Comparison of ENCODE assay signal across 8 mouse cellular contexts in genomic region chr1:93753911-93754572, GRCm38 (mm10). TPM values are rescaled to one million over a fixed set of nuclear protein-coding genes. Genes with fewer than 3 reads are reported as not detected.
A peak's percentile ranks its signal among the peaks of the same experiment; 100 is the strongest.
DNase-seq lines count a peak whose midpoint lies in the region; ATAC-seq and TF ChIP-seq lines count a peak whose summit lies in the region.

No protein-coding gene starts in this region.

- peaks cover 65% of the 10 kb centered on the region for H3K4me1 ChIP-seq in E14TG2a.4 (replicated peaks; ENCODE audit: low read depth, low read length)
- peaks cover 12% of the 10 kb centered on the region; the same call in 1 of the 2 replicates for H3K4me1 ChIP-seq in heart, postnatal 0 days (ENCODE audit: control insufficient read depth, insufficient read depth)

- H3K4me2 ChIP-seq in heart, postnatal 0 days (ENCODE audit: low read depth, low read length), result peak overlapping the region; percentile 67

- intact Hi-C loops in left cerebral cortex, postnatal 4 days (cut with DNase I), result no loop called here

- DNase-seq in heart, adult 8-10 months (ENCODE audit: low spot score), result peak; percentile 26
- no peak for DNase-seq in heart, postnatal 4 days
- peak; percentile 65 for DNase-seq in embryo, embryonic 11 days
- no peak for DNase-seq in heart, postnatal 0 days (ENCODE audit: low spot score)
- peak; percentile 36 for DNase-seq in left cerebral cortex, postnatal 4 days
- DNase-seq in mesoderm, embryonic 11.5 days (ENCODE audit: low read depth, low spot score), result peak; percentile 32
- peak; percentile 33 for DNase-seq in urinary bladder, postnatal 14 days (ENCODE audit: low spot score)

- WGBS in heart, postnatal 0 days, result 0% methylated on average over 49 of the region's 59 CpGs

- H3K9me3 ChIP-seq in E14TG2a.4 (ENCODE audit: low read length), result no peaks in the 10 kb centered on the region
- no peaks in the 10 kb centered on the region for H3K9me3 ChIP-seq in heart, postnatal 0 days (replicated peaks; ENCODE audit: control insufficient read depth, low read length)

- TF ChIP-seq EP300 in heart, postnatal 0 days (IDR thresholded peaks at IDR 0.05; ENCODE audit: low read depth), result no peak

- no peaks in the 10 kb centered on the region for H3K27me3 ChIP-seq in E14TG2a.4 (ENCODE audit: insufficient read depth, low read length)
- H3K27me3 ChIP-seq in heart, postnatal 0 days (ENCODE audit: control insufficient read depth, insufficient read depth, low read length), result no peaks in the 10 kb centered on the region

- peak overlapping the region; percentile 94 for H3K4me3 ChIP-seq in E14TG2a.4 (replicated peaks; ENCODE audit: low read length)
- peak overlapping the region; percentile 94 for H3K4me3 ChIP-seq in heart, postnatal 0 days (ENCODE audit: low read depth, low read length)

- H3K27ac ChIP-seq in heart, postnatal 0 days (ENCODE audit: low read depth), result peak overlapping the region; percentile 87

- no peak for TF ChIP-seq CTCF in E14TG2a.4 (conservative IDR thresholded peaks at IDR 0.05; ENCODE audit: low read length)
- TF ChIP-seq CTCF in heart, postnatal 0 days (IDR thresholded peaks at IDR 0.05; ENCODE audit: low read depth), result no peak

- peak overlapping the region; percentile 80 for H3K9ac ChIP-seq in heart, postnatal 0 days (replicated peaks; ENCODE audit: low read depth, low read length)

- peak; percentile 34 for ATAC-seq in heart, postnatal 0 days (ENCODE audit: insufficient read depth, low read depth)

- H3K36me3 ChIP-seq in E14TG2a.4 (ENCODE audit: insufficient read depth, low read length), result peaks cover 18% of the 10 kb centered on the region
- H3K36me3 ChIP-seq in heart, postnatal 0 days (replicated peaks; ENCODE audit: control insufficient read depth, insufficient read depth, low read length), result peaks cover 17% of the 10 kb centered on the region

RNA-seq across cellular contexts. Expression of gene Thap4, which starts 0.6 kb away (rescaled TPM):
- total RNA-seq in heart, adult 8-10 months (2022), result 10 to 100 TPM; 70.4 to 90.9 (median 77.0) TPM
- total RNA-seq in heart, postnatal 4 days (2021), result 10 to 100 TPM; 68.7 to 72.6 TPM
- total RNA-seq in heart, postnatal 0 days (2014; rRNA removed; ENCODE audit: low replicate concordance), result 57.2 and 81.4 TPM in 2 replicates
- 53.9 and 56.7 TPM in 2 replicates for polyA plus RNA-seq in heart, postnatal 0 days (2015; fragmentation: Nextera tagmentation; extraction: Ambion mirVana)
- total RNA-seq in left cerebral cortex, postnatal 4 days (2021), result 10 to 100 TPM; 38.1 to 40.2 TPM

RNA-seq across cellular contexts. Expression of gene Atg4b, which starts 2.7 kb away (rescaled TPM):
- total RNA-seq in heart, adult 8-10 months (2022), result 10 to 100 TPM; 28.5 to 35.3 (median 34.6) TPM
- 10 to 100 TPM; 48.0 to 51.4 TPM for total RNA-seq in heart, postnatal 4 days (2021)
- 22.3 and 47.8 TPM in 2 replicates for total RNA-seq in heart, postnatal 0 days (2014; rRNA removed; ENCODE audit: low replicate concordance)
- 50.3 and 61.1 TPM in 2 replicates for polyA plus RNA-seq in heart, postnatal 0 days (2015; fragmentation: Nextera tagmentation; extraction: Ambion mirVana)
- 10 to 100 TPM; 85.1 to 89.7 TPM for total RNA-seq in left cerebral cortex, postnatal 4 days (2021)

RNA-seq across cellular contexts. Expression of gene Dtymk, which starts 47.7 kb away (rescaled TPM):
- total RNA-seq in heart, adult 8-10 months (2022), result 10 to 100 TPM; 20.2 to 24.3 (median 20.9) TPM
- 10 to 100 TPM; 78.1 to 79.7 TPM for total RNA-seq in heart, postnatal 4 days (2021)
- total RNA-seq in heart, postnatal 0 days (2014; rRNA removed; ENCODE audit: low replicate concordance), result 45.6 and 58.7 TPM in 2 replicates
- polyA plus RNA-seq in heart, postnatal 0 days (2015; fragmentation: Nextera tagmentation; extraction: Ambion mirVana), result 86.7 and 94.8 TPM in 2 replicates
- total RNA-seq in left cerebral cortex, postnatal 4 days (2021), result 10 to 100 TPM; 80.5 to 91.2 TPM

RNA-seq across cellular contexts. Expression of gene Ing5, which starts 49.7 kb away (rescaled TPM):
- total RNA-seq in heart, adult 8-10 months (2022), result 10 to 100 TPM; 10.3 to 15.0 (median 13.6) TPM
- 10 to 100 TPM; 11.9 to 13.1 TPM for total RNA-seq in heart, postnatal 4 days (2021)
- total RNA-seq in heart, postnatal 0 days (2014; rRNA removed; ENCODE audit: low replicate concordance), result 5.1 and 9.9 TPM in 2 replicates
- 5.8 and 6.4 TPM in 2 replicates for polyA plus RNA-seq in heart, postnatal 0 days (2015; fragmentation: Nextera tagmentation; extraction: Ambion mirVana)
- 10 to 100 TPM in 1 of 2 experiments, 1 to 10 TPM in 1; 8.1 to 11.3 TPM for total RNA-seq in left cerebral cortex, postnatal 4 days (2021)

Comparison
In these comparisons a context has a peak if more than half of its experiments do, and no peak if none do; other contexts are left out.
1. DNase-seq: peak in heart, adult 8-10 months (single experiment), embryo, embryonic 11 days (single experiment), left cerebral cortex, postnatal 4 days (single experiment), mesoderm, embryonic 11.5 days (single experiment) and urinary bladder, postnatal 14 days (single experiment); none in heart, postnatal 4 days (single experiment) and heart, postnatal 0 days (single experiment).